Mouse (Mus musculus) small intestine, adult 2 months (tissue): ENCODE results near the gene Dnm1.

Source experiments
- CTCF ChIP-seq: fragments of 200-500 bp; IDR thresholded peaks from 2 replicates; pipeline ENCODE4 v1.5.1; 2012; ENCODE audit warnings: low read depth, mild to moderate bottlenecking, control low read depth, inconsistent platforms, low read length, moderate library complexity, mixed read lengths; ENCODE audit not compliant: insufficient replicate concordance, insufficient read length; ENCODE audit errors: extremely low read depth
- POLR2A ChIP-seq: fragments of 200-500 bp; IDR thresholded peaks from 2 replicates; pipeline ENCODE4 v1.6.1; 2012; ENCODE audit warnings: low read depth, mild to moderate bottlenecking, control low read depth, inconsistent platforms, low read length, moderate library complexity

DNA sequence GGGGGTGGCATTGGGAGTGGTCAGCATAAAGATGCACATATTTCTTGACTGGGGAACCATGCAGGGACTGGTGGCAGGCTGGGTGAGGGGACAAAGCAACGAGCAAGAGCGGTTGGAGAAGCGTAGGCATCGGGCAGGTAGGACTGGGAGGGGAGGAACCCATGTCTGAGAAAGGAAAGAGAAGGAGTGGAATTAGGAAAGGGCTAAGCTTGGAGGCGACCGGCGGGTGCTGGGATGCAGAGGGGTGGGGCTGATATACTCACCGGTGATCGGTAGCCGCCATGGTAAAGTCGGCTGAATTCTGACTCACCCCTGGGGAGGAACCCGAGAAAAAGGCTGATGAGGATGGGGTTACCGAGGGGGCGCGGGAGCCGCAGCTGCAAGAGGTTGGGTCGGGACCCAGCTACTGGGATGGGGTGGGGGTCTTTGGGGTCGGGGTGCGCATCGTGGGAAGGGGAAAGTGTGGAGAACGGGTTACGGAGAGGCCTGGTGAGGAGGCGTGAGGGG is 65.8 kb downstream of the Dnm1 start, which contains the start of gene Golga2:
- TF ChIP-seq CTCF, result no peak
- no peak for TF ChIP-seq POLR2A
